In the genomic region with DNA sequence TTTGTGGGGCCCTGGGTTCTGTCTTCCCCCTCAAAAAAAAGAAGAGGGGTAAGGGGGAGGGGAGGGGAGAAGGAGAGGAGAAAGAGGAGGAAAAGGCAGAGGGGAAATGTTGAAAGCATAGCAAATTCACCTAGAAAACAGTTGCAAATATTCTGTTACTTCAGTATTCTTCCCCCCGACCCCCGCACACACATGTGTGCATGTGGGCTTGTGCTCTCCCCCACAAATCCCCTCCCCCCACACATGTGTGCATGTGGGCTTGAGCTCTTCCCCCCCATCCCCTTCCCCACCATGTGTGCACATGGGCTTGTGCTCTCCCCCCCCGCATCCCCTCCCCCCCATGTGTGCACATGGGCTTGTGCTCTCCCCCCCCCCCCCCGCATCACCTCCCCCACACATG, we compare ENCODE assay signal across 10 mouse cellular contexts. TPM values are rescaled to one million over a fixed set of nuclear protein-coding genes. Genes with fewer than 3 reads are reported as not detected.
DNase-seq lines count a peak whose midpoint lies in the region.
"Had no signal": no experiment of that assay in that cellular context is flagged by ENCODE, and none has a peak within 500 bp of the region (broad histone marks: within the 10 kb centered on the region; RNA-seq: fewer than 3 reads in every experiment).

No protein-coding gene starts in this region.

- DNase-seq in cerebellum, postnatal 10 days, result peak; percentile 40 to 50
- peak; percentile 86 for DNase-seq in heart, adult 11 months
- DNase-seq in retina, postnatal 1 day, result peak; percentile 8
- DNase-seq in testis, postnatal 10 days (ENCODE audit: low spot score), result peak; percentile 67
- DNase-seq in thymus, postnatal 0 days (ENCODE audit: low spot score), result peak; percentile 39
- peak; percentile 48 for DNase-seq in thymus, postnatal 25 days
- peak; percentile 69 for DNase-seq in thymus, postnatal 4 days

RNA-seq across cellular contexts. Expression of gene Sytl3, which starts 30.5 kb away (rescaled TPM):
- 62.0 and 75.8 TPM in 2 replicates for polyA plus RNA-seq in thymus, postnatal 0 days (2015; fragmentation: Nextera tagmentation; extraction: Ambion mirVana)
- polyA plus RNA-seq: adrenal gland, adult 2 months; embryonic facial prominence, embryonic 11.5 days; erythroblast, embryonic 14.5 days had no signal

RNA-seq across cellular contexts. Expression of gene Dynlt1f, which starts 33.6 kb away (rescaled TPM):
- polyA plus RNA-seq in thymus, postnatal 0 days (2015; fragmentation: Nextera tagmentation; extraction: Ambion mirVana), result 304 and 317 TPM in 2 replicates

Comparison
In these comparisons a context has a peak if more than half of its experiments do, and no peak if none do; other contexts are left out.
1. Peak in every context shown above with its lines: DNase-seq.
2. DNase-seq: peak in every context shown above with its lines; median percentile 86 in heart, adult 11 months; 69 in thymus, postnatal 4 days; 67 in testis, postnatal 10 days; 48 in thymus, postnatal 25 days; 45 in cerebellum, postnatal 10 days; 39 in thymus, postnatal 0 days; 8 in retina, postnatal 1 day.